Mouse (Mus musculus) limb, embryonic 10.5 days (tissue): Measurements from ENCODE around the gene Nfe2. TPM values are rescaled to one million over a fixed set of nuclear protein-coding genes. Genes with fewer than 3 reads are reported as not detected.
A peak's percentile ranks its signal among the peaks of the same experiment; 100 is the strongest.
"Not testable (repeated sequence)": the region's sequence is repeated elsewhere in the genome, so short reads cannot be mapped to it uniquely, and the experiment has no call there.

Source experiments
- DNase-seq: peaks from one replicate; pipeline ENCODE4 v3.0.0-alpha.2; 2017; ENCODE audit warnings: low spot score
- H3K27ac ChIP-seq: fragments of 300-500 bp; sonication (generic); 2 replicates; pipeline ENCODE4 v1.5.1; 2016; ENCODE audit warnings: mild to moderate bottlenecking
- H3K27me3 ChIP-seq: fragments of 300-500 bp; sonication (generic); 2 replicates; pipeline ENCODE4 v1.6.1; 2016; ENCODE audit warnings: low read depth, mild to moderate bottlenecking; ENCODE audit not compliant: poor library complexity, severe bottlenecking
- H3K36me3 ChIP-seq: fragments of 300-500 bp; sonication (generic); 2 replicates; pipeline ENCODE4 v1.6.1; 2016; ENCODE audit warnings: mild to moderate bottlenecking, moderate library complexity
- H3K4me1 ChIP-seq: fragments of 300-500 bp; sonication (generic); 2 replicates; pipeline ENCODE4 v1.6.1; 2016
- H3K4me3 ChIP-seq: fragments of 300-500 bp; sonication (generic); 2 replicates; pipeline ENCODE4 v1.5.1; 2016; ENCODE audit warnings: mild to moderate bottlenecking, moderate library complexity
- H3K9me3 ChIP-seq: fragments of 300-500 bp; sonication (generic); replicated peaks from 2 replicates; pipeline ENCODE4 v1.6.1; 2016; ENCODE audit warnings: mild to moderate bottlenecking
- WGBS: fragments of 180-500 bp; shearing (Covaris S2); methylation state at CpG from one replicate; pipeline ENCODE4 v1.1.7; 2016; 5-methylcytosine and 5-hydroxymethylcytosine counted together
- polyA plus RNA-seq: library from polyadenylated mRNA; unstranded; fragments of >200 nt; fragmentation: Nextera tagmentation; extraction: Ambion mirVana; gene quantifications from 2 replicates; pipeline ENCODE4 v1.2.1, GENCODE M21; 2016

Nfe2 gene
- polyA plus RNA-seq, 1 experiment from 2014 or later = 6.1 TPM

DNA sequence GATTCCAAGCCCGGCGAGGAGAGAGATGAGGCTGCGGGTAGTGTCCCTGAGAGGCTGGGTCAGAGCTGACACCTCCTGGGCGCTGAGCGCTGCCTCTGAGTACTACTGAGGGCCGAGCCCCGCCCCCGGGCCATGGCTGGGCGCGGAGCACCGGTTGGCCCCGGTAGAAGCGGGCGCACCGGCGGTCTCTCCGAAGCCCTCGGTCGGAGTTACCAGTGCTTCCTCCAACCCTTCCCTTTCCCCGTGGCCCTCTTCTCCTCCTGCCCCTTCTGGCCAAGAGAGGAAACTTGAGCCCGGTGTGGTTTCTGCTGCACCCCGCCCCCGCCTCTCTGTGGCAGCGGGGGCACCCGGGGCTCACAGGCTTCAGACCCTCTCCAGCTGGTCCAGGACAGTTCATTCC is 3.0 kb downstream of the Nfe2 start:
- Histone ChIP-seq H3K4me3 (peak overlapping the region; percentile 60), H3K36me3 (peaks cover 9% of the 10 kb centered on the region; the same call in 1 of the 2 replicates), H3K9me3 (no peaks in the 10 kb centered on the region), H3K27me3 (peaks cover 23% of the 10 kb centered on the region), H3K4me1 (peaks cover 31% of the 10 kb centered on the region), H3K27ac (peak overlapping the region; percentile 86)
- peak; percentile 62 for DNase-seq
- WGBS = 1% methylated on average over 25 of the region's 25 CpGs

DNA sequence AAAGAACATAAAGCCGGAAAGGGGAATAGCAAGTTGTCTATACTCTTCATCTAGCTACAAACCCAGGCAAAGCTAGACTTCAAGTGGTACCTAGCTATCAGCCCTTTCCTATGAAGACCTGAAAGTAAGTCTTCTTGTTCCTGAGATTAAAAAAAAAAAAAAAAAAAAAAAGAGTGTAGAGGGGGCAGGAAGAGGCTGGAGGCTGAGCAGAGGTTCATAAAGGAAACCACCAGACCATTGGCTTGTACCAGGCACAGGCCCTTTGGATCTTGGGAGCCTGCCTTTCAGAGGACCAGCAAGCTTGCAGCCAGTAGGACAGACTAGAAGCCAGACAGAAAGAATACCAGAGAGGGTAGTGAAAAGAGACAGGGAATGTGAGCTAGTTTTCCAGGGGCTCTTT is 4.9 kb downstream of the Nfe2 start:
- no peaks in the 10 kb centered on the region for H3K9me3 ChIP-seq
- no peak overlapping the region for H3K27ac ChIP-seq
- peaks cover 22% of the 10 kb centered on the region for H3K36me3 ChIP-seq
- no peak overlapping the region for H3K4me3 ChIP-seq
- WGBS = 95% methylated on average over 1 of the region's 1 CpGs
- peaks cover 27% of the 10 kb centered on the region for H3K4me1 ChIP-seq
- DNase-seq = no peak
- peaks cover 21% of the 10 kb centered on the region for H3K27me3 ChIP-seq

DNA sequence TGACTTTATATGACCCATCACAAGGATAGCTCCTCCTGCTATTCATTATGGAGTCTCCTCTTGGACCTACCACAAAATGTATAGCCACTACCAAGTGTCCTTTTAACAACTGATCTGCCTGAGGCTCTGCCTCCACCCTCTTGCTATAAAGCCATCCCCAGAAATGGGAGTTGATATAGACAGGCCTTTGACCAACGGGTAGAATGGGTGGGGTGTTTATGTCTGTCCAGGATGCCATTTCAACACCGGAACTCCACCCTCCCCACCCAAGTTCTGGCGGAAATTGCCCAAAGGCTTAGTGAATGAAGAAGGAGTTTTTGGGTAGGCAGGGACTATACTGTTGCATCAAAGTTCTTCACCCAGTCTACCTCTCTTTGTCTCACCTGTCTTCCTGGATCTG is 5.5 kb downstream of the Nfe2 start:
- no peak overlapping the region for H3K27ac ChIP-seq
- H3K36me3 ChIP-seq = peaks cover 29% of the 10 kb centered on the region
- peaks cover 20% of the 10 kb centered on the region for H3K4me1 ChIP-seq
- H3K4me3 ChIP-seq = no peak overlapping the region
- H3K27me3 ChIP-seq = peaks cover 18% of the 10 kb centered on the region
- no peaks in the 10 kb centered on the region for H3K9me3 ChIP-seq
- WGBS = 90% methylated on average over 3 of the region's 3 CpGs
- no peak for DNase-seq

DNA sequence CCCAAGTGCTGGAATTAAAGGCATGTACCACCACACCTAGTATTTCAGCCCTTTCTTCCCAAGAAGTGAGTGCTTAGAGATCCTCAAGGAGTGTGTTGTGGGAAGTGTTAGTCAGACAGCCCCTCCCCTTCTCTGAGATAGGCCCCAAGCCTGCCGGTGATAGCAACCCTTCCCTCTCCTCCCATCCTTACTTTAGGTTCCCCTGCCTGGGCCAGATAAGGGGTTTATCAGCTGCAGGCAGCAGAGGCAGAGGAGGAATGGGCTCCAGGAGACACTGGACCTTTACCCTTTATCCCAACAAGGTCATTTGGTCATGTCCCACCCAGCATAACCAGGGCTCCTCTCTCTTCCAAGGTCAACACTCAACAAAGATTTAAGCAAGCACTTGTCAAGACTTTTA is 6.6 kb downstream of the Nfe2 start:
- WGBS = 61% methylated on average over 1 of the region's 1 CpGs
- Histone ChIP-seq H3K27me3 (peaks cover 18% of the 10 kb centered on the region), H3K4me1 (peaks cover 19% of the 10 kb centered on the region), H3K27ac (no peak overlapping the region), H3K4me3 (no peak overlapping the region), H3K36me3 (peaks cover 40% of the 10 kb centered on the region), H3K9me3 (no peaks in the 10 kb centered on the region)
- no peak for DNase-seq

DNA sequence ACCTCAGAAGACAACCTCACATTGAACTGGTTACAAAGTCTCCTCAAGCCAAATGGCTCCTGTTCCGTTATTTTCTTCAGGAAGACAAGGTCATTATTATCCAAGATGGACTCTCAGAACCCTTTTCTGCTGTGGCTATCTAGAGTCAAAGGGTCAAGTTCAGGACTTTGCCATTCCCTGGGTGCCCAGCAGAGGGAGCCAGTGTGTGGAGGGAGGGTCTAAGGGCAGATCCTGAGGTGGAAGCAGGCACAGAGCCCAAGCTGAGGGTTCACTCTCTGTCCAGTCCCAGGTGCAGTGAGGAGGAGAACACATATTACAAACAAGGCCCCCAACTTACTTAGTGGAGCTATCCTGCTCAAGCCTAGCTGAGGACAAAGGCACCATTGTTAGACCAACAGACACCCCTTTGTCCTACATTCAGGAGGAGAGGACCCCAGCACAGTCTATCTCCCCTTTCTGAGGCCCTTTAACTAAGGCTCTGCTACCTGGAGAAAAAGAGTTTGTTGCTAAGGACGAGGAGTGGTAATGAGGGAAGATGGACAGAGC is 7.9 kb downstream of the Nfe2 start:
- H3K4me3 ChIP-seq = no peak overlapping the region
- peak; percentile 83 for DNase-seq
- peaks cover 18% of the 10 kb centered on the region for H3K27me3 ChIP-seq
- peaks cover 15% of the 10 kb centered on the region for H3K4me1 ChIP-seq
- 42% methylated on average over 2 of the region's 2 CpGs for WGBS
- peak overlapping the region; percentile 3; the same call in 1 of the 2 replicates for H3K27ac ChIP-seq
- peaks cover 53% of the 10 kb centered on the region for H3K36me3 ChIP-seq
- no peaks in the 10 kb centered on the region for H3K9me3 ChIP-seq

DNA sequence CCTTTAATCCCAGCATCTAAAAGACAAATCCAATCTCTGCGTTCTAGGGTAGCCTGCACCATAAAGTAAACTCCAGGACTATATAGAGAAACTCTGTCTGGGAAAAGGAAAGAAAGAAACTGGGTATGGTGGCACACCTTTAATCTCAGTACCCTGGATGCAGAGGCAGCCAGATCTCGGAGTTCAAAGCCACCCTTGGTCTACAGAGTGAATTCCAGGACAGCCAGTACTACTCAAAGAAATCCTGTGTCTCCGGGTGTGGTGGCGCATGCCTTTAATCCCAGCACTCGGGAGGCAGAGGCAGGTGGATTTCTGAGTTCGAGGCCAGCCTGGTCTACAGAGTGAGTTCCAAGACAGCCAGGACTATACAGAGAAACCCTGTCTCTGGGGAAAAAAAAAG is 8.7 kb downstream of the Nfe2 start:
- peaks cover 12% of the 10 kb centered on the region for H3K27me3 ChIP-seq
- not testable (repeated sequence) for H3K4me3 ChIP-seq, DNase-seq, H3K4me1 ChIP-seq, H3K27ac ChIP-seq, H3K9me3 ChIP-seq
- H3K36me3 ChIP-seq = peaks cover 59% of the 10 kb centered on the region
- WGBS = 93% methylated on average over 6 of the region's 6 CpGs

DNA sequence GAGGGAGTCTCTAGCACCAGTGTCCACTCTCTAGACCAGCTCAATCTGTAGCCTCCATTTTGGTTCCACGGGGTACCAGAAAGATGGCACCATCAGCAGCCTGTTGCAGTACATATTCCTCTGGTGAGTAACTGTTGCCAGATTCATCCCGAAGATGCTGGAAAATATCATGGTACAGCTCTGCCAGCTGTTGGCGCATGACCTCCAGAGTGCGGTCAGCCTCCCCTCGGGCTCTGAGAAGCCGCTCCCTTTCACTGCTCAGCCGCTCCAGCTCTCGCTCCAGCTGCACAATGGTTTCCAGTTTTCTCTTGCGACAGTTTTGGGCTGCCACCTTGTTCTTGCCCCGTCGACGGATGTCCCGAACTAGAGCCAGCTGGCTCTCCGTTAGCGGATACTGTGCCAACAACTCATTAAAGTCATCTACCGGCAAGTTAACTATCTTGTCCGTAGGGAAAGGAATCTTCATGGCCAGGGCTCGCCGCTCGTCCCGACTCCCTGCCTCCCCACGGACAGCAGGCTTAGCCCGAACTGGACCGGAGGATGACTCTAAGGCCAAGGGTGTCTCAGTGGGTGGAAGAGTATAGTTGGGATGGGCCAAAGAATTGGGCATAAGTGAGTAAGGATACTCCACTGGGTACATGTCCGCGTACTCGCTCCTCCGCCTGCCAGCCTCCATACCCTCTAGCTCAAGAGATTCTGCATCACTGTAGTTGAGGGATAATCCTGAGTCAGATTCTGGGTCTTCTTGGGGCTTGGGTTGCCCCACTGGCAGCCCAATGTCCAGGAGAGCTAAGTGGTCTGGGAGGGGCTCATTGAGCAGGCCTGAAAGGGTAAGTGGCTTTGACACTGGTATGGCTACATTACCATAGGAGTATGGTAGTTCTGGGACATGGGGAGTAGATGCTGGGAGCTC is 9.5 kb downstream of the Nfe2 start:
- DNase-seq = peak; percentile 41
- WGBS = 87% methylated on average over 28 of the region's 28 CpGs
- Histone ChIP-seq H3K27ac (0 out of 2 replicates have a peak overlapping the region, but pooled peaks have one; percentile 40), H3K36me3 (peaks cover 64% of the 10 kb centered on the region), H3K4me3 (no peak overlapping the region), H3K4me1 (peaks cover 6% of the 10 kb centered on the region), H3K27me3 (peaks cover 3% of the 10 kb centered on the region), H3K9me3 (no peaks in the 10 kb centered on the region)

DNA sequence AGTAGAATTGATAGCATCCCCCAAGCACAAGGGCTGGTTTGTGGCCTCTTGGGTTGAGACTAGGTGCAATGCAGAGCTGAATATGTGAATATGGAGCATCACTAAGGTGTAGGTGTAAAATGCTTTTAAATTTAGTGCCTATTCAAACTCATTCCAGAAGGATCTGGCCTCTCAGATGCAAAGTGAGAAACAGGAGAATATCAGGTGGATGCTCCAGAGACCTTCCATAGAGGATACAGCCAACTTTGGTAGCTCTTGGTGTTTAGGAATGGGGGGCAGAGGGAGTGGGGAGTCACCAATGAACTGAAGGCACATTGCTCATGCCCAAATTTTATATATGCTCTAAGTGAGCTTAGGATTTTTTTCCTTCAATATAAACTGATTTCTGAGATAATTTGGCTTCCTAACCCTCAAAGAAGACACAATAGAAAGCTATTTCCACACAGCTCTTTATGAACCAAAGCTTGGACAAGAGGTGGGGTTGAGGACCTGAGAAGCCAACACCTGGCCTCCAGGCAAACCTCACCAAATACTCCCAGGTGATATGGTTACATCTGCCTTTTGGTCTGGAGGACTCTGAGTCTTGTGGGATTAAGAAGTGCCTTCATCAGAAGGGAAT is 10.3 kb downstream of the Nfe2 start:
- Histone ChIP-seq H3K9me3 (no peaks in the 10 kb centered on the region), H3K36me3 (peaks cover 71% of the 10 kb centered on the region), H3K4me3 (no peak overlapping the region), H3K4me1 (peaks cover 11% of the 10 kb centered on the region), H3K27ac (no peak overlapping the region), H3K27me3 (no peaks in the 10 kb centered on the region)
- no peak for DNase-seq

DNA sequence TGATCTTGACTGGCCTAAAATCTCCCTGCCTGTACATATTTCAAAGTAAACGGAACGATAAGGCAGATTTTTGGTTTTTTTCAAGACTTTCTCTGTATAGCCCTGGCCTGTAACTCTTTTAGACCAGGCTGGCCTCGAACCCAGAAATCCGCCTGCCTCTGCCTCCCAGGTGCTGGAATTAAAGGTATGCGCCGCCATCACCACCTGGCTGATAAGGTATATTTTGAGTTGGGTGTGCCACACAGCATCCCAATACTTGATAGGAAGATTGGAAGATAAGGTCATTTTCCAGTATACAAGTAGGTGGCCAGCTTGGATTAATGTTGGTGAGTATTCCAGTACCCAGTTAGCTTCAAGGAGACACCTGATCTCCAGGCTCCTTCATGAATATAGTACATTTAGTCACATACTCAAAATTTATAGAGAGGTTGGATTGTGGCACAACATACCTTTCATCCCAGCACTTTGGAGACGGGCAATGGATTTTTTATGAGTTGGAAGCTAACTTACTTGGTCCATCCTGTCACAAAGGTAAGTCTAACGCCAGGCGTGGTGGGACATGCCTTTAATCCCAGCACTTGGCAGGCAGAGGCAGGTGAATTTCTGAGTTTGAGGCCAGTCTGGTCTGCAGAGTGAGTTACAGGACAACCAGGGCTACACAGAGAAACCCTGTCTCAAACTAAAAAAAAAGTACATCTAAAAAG is 11.0 kb downstream of the Nfe2 start:
- H3K4me3 ChIP-seq = no peak overlapping the region
- H3K9me3 ChIP-seq = no peaks in the 10 kb centered on the region
- H3K36me3 ChIP-seq = peaks cover 78% of the 10 kb centered on the region
- H3K27ac ChIP-seq = no peak overlapping the region
- peak; percentile 40 for DNase-seq
- peaks cover 18% of the 10 kb centered on the region for H3K4me1 ChIP-seq
- no peaks in the 10 kb centered on the region for H3K27me3 ChIP-seq
- 89% methylated on average over 9 of the region's 9 CpGs for WGBS

DNA sequence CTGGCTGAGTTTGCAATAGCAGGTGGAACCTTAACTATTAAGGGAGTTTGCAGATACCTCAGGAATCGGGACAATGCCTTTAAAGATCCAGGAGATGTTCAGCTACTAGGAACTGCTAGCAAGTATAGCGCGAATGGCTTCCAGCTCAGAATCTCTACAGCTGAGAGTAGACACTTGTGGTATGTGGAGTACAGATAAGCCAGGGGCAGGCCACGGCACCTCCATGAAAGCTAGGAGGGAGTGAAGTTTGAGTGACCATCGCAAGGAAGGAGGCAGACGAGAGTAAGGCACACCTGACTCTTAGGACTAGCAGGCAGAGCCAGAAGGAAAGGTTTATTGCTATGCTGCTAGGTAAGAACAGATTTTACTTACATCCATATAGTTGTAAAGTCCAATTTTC is 12.6 kb downstream of the Nfe2 start:
- no peak for DNase-seq
- no peak overlapping the region for H3K4me3 ChIP-seq
- peaks cover 84% of the 10 kb centered on the region for H3K36me3 ChIP-seq
- no peak overlapping the region for H3K27ac ChIP-seq
- H3K27me3 ChIP-seq = no peaks in the 10 kb centered on the region
- peaks cover 24% of the 10 kb centered on the region for H3K4me1 ChIP-seq
- H3K9me3 ChIP-seq = no peaks in the 10 kb centered on the region
- 82% methylated on average over 6 of the region's 6 CpGs for WGBS

DNA sequence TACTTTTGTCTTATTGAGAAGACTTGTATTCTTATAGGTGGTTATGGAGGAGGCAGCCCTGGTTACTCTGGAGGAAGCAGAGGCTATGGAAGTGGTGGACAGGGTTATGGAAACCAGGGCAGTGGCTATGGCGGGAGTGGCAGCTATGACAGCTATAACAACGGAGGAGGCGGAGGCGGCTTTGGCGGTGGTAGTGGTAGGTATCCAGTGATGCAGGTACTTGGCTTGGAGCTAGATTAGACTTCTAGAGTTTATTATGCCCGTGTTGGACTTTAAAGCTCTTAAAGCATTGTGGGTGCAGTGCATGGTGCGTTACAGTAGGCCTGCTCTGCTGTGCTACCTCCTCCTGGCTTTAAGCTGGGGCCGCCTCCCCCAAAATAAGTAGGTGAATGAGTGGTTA is 15.3 kb downstream of the Nfe2 start:
- WGBS = 81% methylated on average over 8 of the region's 8 CpGs
- H3K27ac ChIP-seq = 0 out of 2 replicates have a peak overlapping the region, but pooled peaks have one; percentile 6
- peaks cover 24% of the 10 kb centered on the region for H3K4me1 ChIP-seq
- peaks cover 66% of the 10 kb centered on the region for H3K36me3 ChIP-seq
- no peaks in the 10 kb centered on the region for H3K9me3 ChIP-seq
- DNase-seq = peak; percentile 34
- peak overlapping the region; percentile 73 for H3K4me3 ChIP-seq
- H3K27me3 ChIP-seq = no peaks in the 10 kb centered on the region

DNA sequence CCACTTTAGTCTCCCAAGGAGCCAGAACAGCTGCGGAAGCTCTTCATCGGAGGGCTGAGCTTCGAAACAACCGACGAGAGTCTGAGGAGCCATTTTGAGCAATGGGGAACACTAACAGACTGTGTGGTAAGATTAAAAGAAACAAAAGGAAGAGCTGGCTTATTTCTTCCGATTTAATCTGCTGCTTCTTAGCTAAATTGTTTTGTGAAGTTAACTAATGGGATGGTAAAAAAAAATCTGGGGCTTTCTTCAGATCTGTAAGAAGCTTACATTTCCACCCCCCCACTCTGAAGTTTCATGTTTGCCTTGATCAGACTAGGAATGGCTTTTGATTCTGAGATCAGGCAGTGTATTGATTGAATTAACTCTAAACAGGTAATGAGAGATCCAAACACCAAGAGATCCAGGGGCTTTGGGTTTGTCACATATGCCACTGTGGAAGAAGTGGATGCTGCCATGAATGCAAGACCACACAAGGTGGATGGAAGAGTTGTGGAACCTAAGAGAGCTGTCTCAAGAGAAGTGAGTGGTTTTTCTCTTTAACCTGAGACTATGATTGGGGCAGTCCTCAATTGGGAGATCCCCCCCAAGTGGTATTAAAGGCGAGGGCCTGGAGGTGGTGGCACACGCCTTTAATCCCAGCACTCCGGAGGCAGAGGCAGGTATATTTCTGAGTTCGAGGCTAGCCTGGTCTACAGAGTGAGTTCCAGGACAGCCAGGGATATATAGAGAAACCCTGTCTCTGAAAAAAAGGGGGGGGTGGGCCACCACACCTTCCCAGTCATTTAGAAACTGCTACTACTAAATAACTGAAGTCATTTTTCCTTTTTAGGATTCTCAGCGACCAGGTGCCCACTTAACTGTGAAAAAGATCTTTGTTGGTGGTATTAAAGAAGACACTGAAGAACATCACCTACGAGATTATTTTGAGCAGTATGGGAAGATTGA is 16.9 kb downstream of the Nfe2 start:
- H3K27me3 ChIP-seq, H3K9me3 ChIP-seq, DNase-seq: not testable (repeated sequence)
- Histone ChIP-seq H3K4me1 (peaks cover 24% of the 10 kb centered on the region), H3K27ac (peak overlapping the region; percentile 96), H3K36me3 (peaks cover 61% of the 10 kb centered on the region), H3K4me3 (peak overlapping the region; percentile 73)
- 12% methylated on average over 12 of the region's 12 CpGs for WGBS
